In the genomic region with DNA sequence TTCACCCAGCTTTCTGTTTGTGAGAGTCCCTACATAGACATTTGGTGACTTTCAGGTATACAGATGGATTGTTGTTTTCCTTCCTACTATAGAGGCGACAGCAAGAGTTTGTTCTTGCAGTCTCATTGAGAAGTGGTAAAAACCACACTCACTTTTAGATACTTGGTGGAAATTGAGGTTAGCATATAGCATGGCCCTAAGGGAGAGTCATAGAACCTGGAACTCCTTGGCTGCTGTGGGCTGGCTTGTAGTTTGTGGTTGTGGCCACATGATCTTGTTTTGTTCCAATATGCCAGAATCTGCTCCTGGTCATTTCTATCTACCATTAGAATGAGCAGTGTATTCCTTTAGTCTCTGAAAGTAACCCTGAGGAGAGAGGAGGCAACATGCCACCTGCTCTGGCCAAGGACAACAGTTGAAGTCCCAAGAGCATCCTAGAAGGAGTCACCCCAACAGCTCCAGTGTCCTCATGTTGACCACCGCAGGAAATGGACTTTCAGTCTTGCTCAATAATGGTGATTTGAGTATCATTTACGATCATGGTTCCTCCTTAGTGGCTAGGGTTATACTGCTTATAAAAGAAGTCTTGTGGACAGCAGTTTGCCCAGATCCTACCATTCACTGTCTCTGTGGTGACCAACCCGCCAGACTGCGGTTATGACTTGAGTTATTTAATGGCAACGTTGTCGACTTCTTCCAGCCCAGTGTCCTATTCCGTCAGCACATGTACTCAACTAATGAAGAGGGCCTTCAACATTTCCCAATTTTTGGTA, we compare ENCODE assay signal across 17 mouse cellular contexts.
"Had no signal": no experiment of that assay in that cellular context is flagged by ENCODE, and none has a peak within 500 bp of the region (broad histone marks: within the 10 kb centered on the region; RNA-seq: fewer than 3 reads in every experiment).

No protein-coding gene starts in this region.

- H3K9ac ChIP-seq: limb, embryonic 13.5 days; liver, embryonic 14.5 days; midbrain, embryonic 15.5 days; neural tube, embryonic 13.5 days; stomach, embryonic 15.5 days had no signal

- H3K4me2 ChIP-seq: limb, embryonic 13.5 days; midbrain, embryonic 11.5 days; midbrain, embryonic 15.5 days; neural tube, embryonic 13.5 days; stomach, embryonic 15.5 days had no signal

- H3K27ac ChIP-seq: kidney, postnatal 0 days; limb, embryonic 13.5 days; liver, embryonic 14.5 days; midbrain, embryonic 15.5 days; neural tube, embryonic 13.5 days; stomach, embryonic 15.5 days had no signal

- H3K4me3 ChIP-seq: limb, embryonic 13.5 days; megakaryocyte, embryonic 14.5 days; midbrain, embryonic 15.5 days; neural tube, embryonic 13.5 days; stomach, embryonic 15.5 days had no signal

- DNase-seq: kidney, adult 11 months; kidney, adult 9 months; kidney, postnatal 36 days; layer of hippocampus, adult 9-11 months; layer of hippocampus, postnatal 36 days; left cerebral cortex, postnatal 4 days; retina, postnatal 1 day; thymus, adult 2 months; thymus, postnatal 36 days had no signal

- H3K36me3 ChIP-seq: limb, embryonic 13.5 days; midbrain, embryonic 15.5 days; neural tube, embryonic 13.5 days; stomach, embryonic 15.5 days had no signal

- H3K9me3 ChIP-seq: limb, embryonic 13.5 days; midbrain, embryonic 15.5 days; neural tube, embryonic 13.5 days; stomach, embryonic 15.5 days had no signal

- ATAC-seq: midbrain, embryonic 15.5 days had no signal

- H3K4me1 ChIP-seq: megakaryocyte, embryonic 14.5 days; stomach, embryonic 15.5 days had no signal

- H3K27me3 ChIP-seq: limb, embryonic 13.5 days; megakaryocyte, embryonic 14.5 days; midbrain, embryonic 15.5 days; neural tube, embryonic 13.5 days; stomach, embryonic 15.5 days had no signal
